Mouse (Mus musculus) layer of hippocampus, adult 18-20 months (tissue): ENCODE measurements around the gene Cpb2. TPM values are rescaled to one million over a fixed set of nuclear protein-coding genes. Genes with fewer than 3 reads are reported as not detected.

Experiments used
- DNase-seq, 2 experiments: peaks; one replicate each; pipeline ENCODE4 v3.0.0; 2022; ENCODE audit warnings: low spot score in 2 of 2
- long read RNA-seq: library from polyadenylated mRNA; stranded (forward); transcript quantifications from one replicate; pipeline ENCODE4 v2.0.0, GENCODE M21; 2021
- total RNA-seq, 2 experiments: library from RNA; stranded (reverse); gene quantifications; 2 replicates each; pipeline ENCODE4 v1.2.3; 2021

Cpb2 gene
- total RNA-seq: not detected
- long read RNA-seq: 0 reads

- no peak for DNase-seq
These were observed at the start of gene Cpb2 for GRCm38 (mm10) chr14:75242087-75242486. Gene Cpb2, plus strand, starts transcription at chr14:75242287.

GRCm38 (mm10) chr14:75192427-75192826 is 49.7 kb upstream of the Cpb2 start:
- DNase-seq: no peak

DNA sequence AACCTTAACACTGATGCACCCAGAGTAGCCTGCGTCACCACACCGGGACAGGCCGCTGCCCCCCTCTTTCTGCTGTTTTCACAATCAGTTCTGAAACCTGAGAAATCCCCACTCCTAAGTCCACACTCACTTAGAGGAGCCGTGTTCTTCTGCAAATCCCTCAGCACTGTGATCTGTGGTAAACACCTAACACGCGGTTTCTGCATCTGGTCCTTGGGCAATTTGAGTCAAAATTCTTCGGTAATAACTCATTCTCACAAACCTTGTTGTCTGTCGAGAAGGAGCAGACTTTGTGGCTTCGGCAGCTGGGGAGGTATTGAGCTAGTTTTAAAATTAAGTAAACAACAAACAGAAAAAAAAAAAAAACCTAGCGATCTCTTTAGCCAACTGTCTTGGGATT is 49.2 kb upstream of the Cpb2 start:
- no peak for DNase-seq

- DNase-seq: no peak
These were observed 46.6 kb upstream of the Cpb2 start for GRCm38 (mm10) chr14:75195530-75195929.

DNA sequence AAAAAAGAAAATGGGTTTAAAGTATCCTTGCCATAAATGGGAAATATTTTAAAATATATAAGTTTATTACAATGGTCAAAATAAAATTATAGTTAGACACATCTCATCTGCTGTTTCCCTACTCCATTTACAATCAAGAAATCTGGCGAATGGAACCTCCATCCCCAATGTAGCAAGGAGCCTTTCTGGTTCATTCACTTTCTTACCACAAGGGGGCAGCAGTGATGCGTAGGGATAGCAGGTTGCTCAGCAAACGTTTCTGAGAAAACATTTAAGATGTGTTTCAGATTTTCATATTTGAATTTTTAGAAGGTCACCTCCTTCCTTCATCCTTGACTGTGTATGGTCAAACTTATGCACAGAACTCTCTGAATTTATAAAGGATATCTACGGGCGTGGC is 45.1 kb upstream of the Cpb2 start:
- DNase-seq: peak; percentile 50 to 78

DNA sequence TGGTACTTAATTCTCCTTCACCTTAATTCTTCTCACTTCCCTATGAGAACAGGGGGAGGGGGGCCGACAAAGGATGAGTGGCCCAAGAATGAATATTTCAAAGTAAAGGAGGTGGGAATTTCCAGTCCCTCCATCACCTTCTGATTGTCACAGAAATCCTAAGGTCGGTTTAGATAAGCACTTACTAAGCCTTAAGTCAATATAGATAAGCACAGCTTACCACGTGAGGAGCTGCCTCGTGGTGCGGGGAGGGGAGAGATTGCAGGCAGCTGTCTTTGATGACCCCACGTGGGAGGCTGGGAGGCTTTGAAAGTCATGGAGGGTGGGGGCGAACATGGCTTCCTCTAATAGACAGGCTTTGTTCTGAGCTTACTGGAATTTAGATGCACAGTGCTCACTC is 44.4 kb upstream of the Cpb2 start:
- DNase-seq: no peak

DNA sequence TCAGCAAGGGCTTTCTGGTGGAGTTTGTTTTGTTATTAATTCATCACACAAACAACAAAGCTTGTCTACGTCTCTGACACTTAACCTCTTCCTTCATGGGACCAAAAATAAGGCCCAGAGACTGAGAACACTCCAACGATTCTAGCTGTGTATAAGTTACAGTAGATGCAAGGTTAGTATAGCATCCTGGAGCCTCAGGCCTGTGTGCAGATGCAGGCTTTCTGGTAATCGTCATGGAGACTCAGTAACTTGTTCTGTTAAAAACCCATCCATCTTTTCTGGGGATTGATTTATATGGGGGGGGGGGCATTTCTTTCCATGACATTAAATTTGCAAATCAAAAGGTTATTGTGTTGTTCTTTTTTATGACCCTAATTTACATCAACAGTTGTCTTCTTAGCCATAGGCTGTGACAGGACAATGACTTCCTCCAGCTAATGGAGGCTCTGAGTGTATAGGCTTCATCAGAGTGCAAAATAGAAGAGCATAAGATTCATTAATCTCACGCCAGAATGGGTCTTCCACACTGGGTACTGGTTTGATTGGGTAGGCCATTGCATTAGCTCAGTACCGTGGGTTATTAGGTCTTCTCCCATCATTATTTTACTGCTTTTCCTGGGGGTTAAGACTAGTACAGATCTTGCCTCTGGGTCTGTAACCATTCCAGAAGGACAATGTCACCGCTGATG is 36.6 kb upstream of the Cpb2 start:
- no peak for DNase-seq

- no peak for DNase-seq
These were observed 35.8 kb upstream of the Cpb2 start for GRCm38 (mm10) chr14:75206307-75206706.

DNA sequence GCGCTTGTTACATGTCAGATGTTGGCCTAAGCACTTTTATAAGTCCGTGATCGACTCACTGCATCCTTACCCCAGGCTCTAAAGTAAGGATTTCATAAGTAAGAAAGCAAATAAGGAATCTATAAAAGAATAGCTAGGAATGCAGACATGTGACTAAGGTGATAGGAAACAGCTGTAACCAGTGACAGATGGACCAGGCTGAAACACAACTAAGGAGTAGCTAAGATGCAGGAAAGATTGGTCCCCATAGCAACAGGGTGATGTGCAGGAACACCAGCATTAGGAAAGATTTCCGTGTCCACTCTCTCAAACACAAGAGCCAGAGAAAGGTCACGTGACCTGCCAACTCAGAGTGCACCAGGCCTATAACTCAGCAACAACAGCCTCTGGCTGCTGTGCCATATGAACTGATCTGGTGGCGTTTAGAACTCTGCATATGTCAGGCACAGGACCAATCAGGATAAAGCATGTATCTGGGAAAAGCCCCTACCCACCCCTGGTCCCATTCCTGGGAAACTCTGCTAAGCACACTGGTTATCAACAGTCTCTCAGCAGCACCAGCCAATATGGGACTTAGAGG is 33.4 kb upstream of the Cpb2 start:
- DNase-seq: no peak

DNA sequence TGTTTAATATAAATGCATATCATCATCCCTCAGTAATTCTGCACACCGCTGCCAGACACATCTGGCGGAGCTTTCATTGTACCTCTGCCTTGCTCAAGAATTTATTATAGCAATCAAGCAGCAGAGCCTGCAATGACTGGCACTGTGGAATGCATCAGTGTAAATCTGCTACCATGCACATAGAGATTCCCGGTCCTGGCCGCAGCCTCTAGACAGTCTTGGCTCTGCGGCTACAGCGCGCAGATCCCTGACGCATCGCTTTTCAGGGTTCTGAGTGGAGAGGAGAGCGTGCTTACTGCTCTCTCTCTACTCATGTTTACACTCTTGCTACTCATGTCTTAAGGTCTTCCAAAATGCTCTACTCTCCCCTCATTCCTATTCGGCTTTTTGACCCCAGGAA is 28.3 kb upstream of the Cpb2 start:
- DNase-seq: no peak

DNA sequence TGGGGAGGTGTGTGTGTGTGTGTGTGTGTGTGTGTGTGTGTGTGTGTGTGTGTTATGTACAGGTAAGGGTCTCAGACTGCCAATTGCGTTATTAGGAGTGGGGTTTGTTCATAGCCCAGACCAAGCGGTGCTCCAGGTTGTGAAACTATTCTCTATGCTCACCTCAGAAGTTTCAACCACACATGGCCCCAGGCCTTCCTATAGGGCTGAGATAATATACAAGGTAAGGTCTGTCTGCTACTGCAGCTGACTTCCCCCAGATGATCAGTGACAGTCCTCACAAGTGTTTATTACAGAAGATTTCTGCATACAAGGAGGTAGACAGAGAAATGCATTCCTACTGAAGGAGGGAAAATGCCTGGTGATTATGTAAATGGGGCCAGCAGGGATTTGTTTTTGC is 23.2 kb upstream of the Cpb2 start:
- no peak for DNase-seq

GRCm38 (mm10) chr14:75219250-75219913 is 22.7 kb upstream of the Cpb2 start:
- DNase-seq: no peak

GRCm38 (mm10) chr14:75222386-75222785 is 19.7 kb upstream of the Cpb2 start:
- DNase-seq: no peak

GRCm38 (mm10) chr14:75227453-75228084 is 14.5 kb upstream of the Cpb2 start:
- DNase-seq: no peak

DNA sequence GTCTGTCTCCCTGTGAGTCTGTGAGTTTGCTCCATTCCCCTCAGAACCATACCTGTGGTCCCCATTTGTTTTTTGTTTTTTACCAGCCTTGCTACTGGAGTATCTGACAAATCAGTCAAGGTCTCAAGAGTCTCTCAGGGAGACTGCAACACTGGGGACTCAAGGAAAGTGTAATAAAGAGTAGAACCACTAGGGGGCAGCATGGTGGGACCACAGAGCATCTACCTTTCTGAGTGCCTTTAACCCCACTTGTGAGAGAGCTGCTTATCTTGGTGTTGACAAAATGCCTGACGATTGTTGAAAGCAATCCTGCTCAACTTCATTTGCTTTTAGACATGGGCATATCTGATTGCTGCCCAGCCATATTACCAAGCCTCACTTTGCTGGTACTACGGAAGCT is 12.3 kb upstream of the Cpb2 start:
- peak in 1 of 2 experiments; percentile 67 for DNase-seq

DNA sequence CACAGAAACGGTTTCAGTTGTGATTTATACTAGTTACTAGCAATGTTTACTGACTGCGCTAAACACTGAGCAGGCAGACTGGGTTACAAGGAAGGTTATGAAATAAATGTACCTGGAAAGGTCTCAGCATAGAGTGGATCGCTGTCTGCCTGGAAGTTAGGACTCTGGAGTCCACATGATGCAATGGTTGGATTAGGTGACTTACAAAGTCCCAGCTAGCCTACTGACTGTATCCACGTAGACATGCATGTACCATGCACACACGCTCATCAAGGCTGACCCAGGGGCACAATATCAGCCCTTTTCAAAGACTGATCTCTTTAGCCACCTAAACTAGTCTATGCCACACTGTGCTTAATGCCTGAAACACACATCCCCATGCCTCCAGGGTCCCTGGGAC is 9.0 kb upstream of the Cpb2 start:
- no peak for DNase-seq

GRCm38 (mm10) chr14:75235552-75235951 is 6.5 kb upstream of the Cpb2 start:
- no peak for DNase-seq

GRCm38 (mm10) chr14:75235955-75236635 is 6.0 kb upstream of the Cpb2 start:
- peak; percentile 37 to 68 for DNase-seq

GRCm38 (mm10) chr14:75236636-75237003 is 5.5 kb upstream of the Cpb2 start:
- no peak for DNase-seq

DNA sequence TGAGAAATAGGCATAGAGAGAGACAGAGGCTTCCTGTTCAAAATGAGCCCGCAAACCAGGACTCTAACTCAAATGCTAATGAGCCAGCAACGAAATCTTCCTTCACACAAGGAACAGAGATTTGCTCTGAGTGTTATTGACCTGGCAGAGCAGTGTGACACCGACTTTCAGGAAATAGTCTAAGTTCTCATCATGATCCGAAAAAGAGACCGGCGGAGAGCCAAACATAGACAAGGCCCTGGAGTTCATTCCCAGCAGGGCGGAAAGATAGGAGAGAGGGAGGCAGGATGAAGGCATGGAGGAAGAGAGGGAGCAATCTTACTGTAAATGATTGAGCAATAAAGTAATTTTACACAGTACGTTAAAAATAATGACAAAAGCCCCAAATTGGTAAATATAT is 5.0 kb upstream of the Cpb2 start:
- DNase-seq: no peak

- no peak for DNase-seq
These were observed 3.9 kb upstream of the Cpb2 start for GRCm38 (mm10) chr14:75238054-75238692.
